Mouse (Mus musculus) embryonic facial prominence, embryonic 13.5 days (tissue): ENCODE measurements around the gene Nefh. TPM values are rescaled to one million over a fixed set of nuclear protein-coding genes. Genes with fewer than 3 reads are reported as not detected.

Experiments
- ATAC-seq: fragments of 200-750 bp; cut with Nextera tagmentation; 2 replicates; pipeline ENCODE4 v1.8.0; 2017; ENCODE audit warnings: low read depth; ENCODE audit not compliant: insufficient number of reproducible peaks, insufficient read depth, low FRiP score, low TSS enrichment
- H3K27ac ChIP-seq: fragments of 300-500 bp; sonication (generic); 2 replicates; pipeline ENCODE4 v1.5.1; 2015; ENCODE audit warnings: moderate library complexity, mild to moderate bottlenecking, inconsistent platforms
- H3K27me3 ChIP-seq: fragments of 300-500 bp; sonication (generic); 2 replicates; pipeline ENCODE4 v1.6.1; 2015; ENCODE audit warnings: mild to moderate bottlenecking, inconsistent platforms
- H3K36me3 ChIP-seq: fragments of 300-500 bp; sonication (generic); 2 replicates; pipeline ENCODE4 v1.6.1; 2015; ENCODE audit warnings: mild to moderate bottlenecking, inconsistent platforms
- H3K4me1 ChIP-seq: fragments of 300-500 bp; sonication (generic); 2 replicates; pipeline ENCODE4 v1.6.1; 2015; ENCODE audit warnings: inconsistent platforms
- H3K4me2 ChIP-seq: fragments of 300-500 bp; sonication (generic); 2 replicates; pipeline ENCODE4 v1.6.1; 2015; ENCODE audit warnings: moderate library complexity, mild to moderate bottlenecking, inconsistent platforms
- H3K4me3 ChIP-seq: fragments of 300-500 bp; sonication (generic); 2 replicates; pipeline ENCODE4 v1.5.1; 2015; ENCODE audit warnings: mild to moderate bottlenecking, inconsistent platforms
- H3K9ac ChIP-seq: fragments of 300-500 bp; sonication (generic); 2 replicates; pipeline ENCODE4 v1.6.1; 2015; ENCODE audit warnings: mild to moderate bottlenecking, inconsistent platforms
- H3K9me3 ChIP-seq: fragments of 300-500 bp; sonication (generic); 2 replicates; pipeline ENCODE4 v1.6.1; 2016; ENCODE audit warnings: inconsistent platforms
- WGBS: fragments of 180-500 bp; shearing (Covaris S2); methylation state at CpG from one replicate; pipeline ENCODE4 v1.1.7; 2015; ENCODE audit warnings: mixed read lengths; 5-methylcytosine and 5-hydroxymethylcytosine counted together
- microRNA-seq: library from miRNA; unstranded; fragments of <30 nt; microRNA quantifications from one replicate; pipeline ENCODE4, GENCODE M21; 2016
- polyA plus RNA-seq: library from polyadenylated mRNA; unstranded; fragments of >200 nt; fragmentation: Nextera tagmentation; extraction: Ambion mirVana; gene quantifications from 2 replicates; pipeline ENCODE4 v1.2.1, GENCODE M21; 2015

Gene Nefh
- polyA plus RNA-seq, 1 experiment from 2014 or later = 0.14 TPM

- Histone ChIP-seq H3K4me2 (no peak overlapping the region), H3K36me3 (peaks cover 67% of the 10 kb centered on the region), H3K27me3 (no peaks in the 10 kb centered on the region), H3K9me3 (no peaks in the 10 kb centered on the region), H3K9ac (no peak overlapping the region), H3K4me3 (no peak overlapping the region), H3K4me1 (no peaks in the 10 kb centered on the region), H3K27ac (no peak overlapping the region)
- WGBS = 86% methylated on average over 6 of the region's 6 CpGs
- ATAC-seq = no peak
Observed at GRCm38 (mm10) chr11:4901956-4902355, 45.9 kb downstream of the Nefh start.

- H3K27me3 ChIP-seq = no peaks in the 10 kb centered on the region
- H3K4me3 ChIP-seq = no peak overlapping the region
- H3K36me3 ChIP-seq = peaks cover 57% of the 10 kb centered on the region
- H3K9me3 ChIP-seq = no peaks in the 10 kb centered on the region
- no peak overlapping the region for H3K27ac ChIP-seq
- no peak overlapping the region for H3K9ac ChIP-seq
- H3K4me1 ChIP-seq = peaks cover 5% of the 10 kb centered on the region
- no peak for ATAC-seq
- H3K4me2 ChIP-seq = no peak overlapping the region
- 69% methylated on average over 5 of the region's 5 CpGs for WGBS
Observed at GRCm38 (mm10) chr11:4900437-4900836, 47.4 kb downstream of the Nefh start.

- peak within 1 kb of the TSS; percentile 71; the same call in 1 of the 2 replicates for H3K27ac ChIP-seq
- H3K4me2 ChIP-seq = peak within 1 kb of the TSS; percentile 84
- no peaks in the 10 kb centered on the region for H3K9me3 ChIP-seq
- H3K4me1 ChIP-seq = peaks cover 5% of the 10 kb centered on the region
- H3K36me3 ChIP-seq = peaks cover 44% of the 10 kb centered on the region
- no peaks in the 10 kb centered on the region for H3K27me3 ChIP-seq
- WGBS = 2% methylated on average over 52 of the region's 52 CpGs
- ATAC-seq = peak; percentile 74; the same call in 1 of the 2 replicates
- peak within 1 kb of the TSS; percentile 88 for H3K9ac ChIP-seq
- peak within 1 kb of the TSS; percentile 75 for H3K4me3 ChIP-seq
Observed at GRCm38 (mm10) chr11:4894848-4895816, 52.7 kb downstream of the Nefh start, which contains the start of gene Thoc5. Gene Thoc5, plus strand, starts transcription at chr11:4895320.

Small RNAs within 50 kb of the gene (microRNA-seq; reads per million reads assigned to microRNA genes)
- gene Mir6918 = not detected

Other genes starting within 250 kb of the Nefh start
- 769 and 773 TPM in 2 replicates for gene Uqcr10, start 243.7 kb downstream of the Nefh start, polyA plus RNA-seq
- gene Zmat5, start 243.4 kb downstream of the Nefh start, polyA plus RNA-seq = 57.6 and 69.4 TPM in 2 replicates
- 0.17 and 0.34 TPM in 2 replicates for gene Cabp7, start 201.3 kb downstream of the Nefh start, polyA plus RNA-seq
- 55.7 and 61.4 TPM in 2 replicates for gene Nf2, start 98.5 kb downstream of the Nefh start, polyA plus RNA-seq
- gene Nipsnap1, start 74.1 kb downstream of the Nefh start, polyA plus RNA-seq = 61.6 and 65.8 TPM in 2 replicates
- gene Thoc5, start 52.7 kb downstream of the Nefh start, polyA plus RNA-seq = 37.6 and 39.7 TPM in 2 replicates
- gene Ap1b1, start 38.8 kb upstream of the Nefh start, polyA plus RNA-seq = 47.2 and 49.1 TPM in 2 replicates
- gene Rasl10a, start 110.1 kb upstream of the Nefh start, polyA plus RNA-seq = 0.29 and 0.49 TPM in 2 replicates
- 25.8 and 30.0 TPM in 2 replicates for gene Gas2l1, start 117.3 kb upstream of the Nefh start, polyA plus RNA-seq
- gene Rhbdd3, start 150.9 kb upstream of the Nefh start, polyA plus RNA-seq = 22.3 and 27.9 TPM in 2 replicates
- gene Ewsr1, start 151.2 kb upstream of the Nefh start, polyA plus RNA-seq = 859 and 909 TPM in 2 replicates
- 50.4 and 50.8 TPM in 2 replicates for gene Emid1, start 204.2 kb upstream of the Nefh start, polyA plus RNA-seq